Mouse (Mus musculus) bone marrow, adult 2 months (tissue): ENCODE results near the gene Arpc5l.
A peak's percentile ranks its signal among the peaks of the same experiment; 100 is the strongest.

Experiments used
- CTCF ChIP-seq: fragments of 200-500 bp; IDR thresholded peaks from 2 replicates; pipeline ENCODE4 v1.5.1; 2011; ENCODE audit warnings: low read length, control low read depth; ENCODE audit not compliant: control insufficient read depth, insufficient read depth
- POLR2A ChIP-seq: fragments of 200-500 bp; IDR thresholded peaks from 2 replicates; pipeline ENCODE4 v1.6.1; 2011; ENCODE audit warnings: low read depth, mild to moderate bottlenecking, control low read depth, low read length, borderline replicate concordance; ENCODE audit not compliant: control insufficient read depth

DNA sequence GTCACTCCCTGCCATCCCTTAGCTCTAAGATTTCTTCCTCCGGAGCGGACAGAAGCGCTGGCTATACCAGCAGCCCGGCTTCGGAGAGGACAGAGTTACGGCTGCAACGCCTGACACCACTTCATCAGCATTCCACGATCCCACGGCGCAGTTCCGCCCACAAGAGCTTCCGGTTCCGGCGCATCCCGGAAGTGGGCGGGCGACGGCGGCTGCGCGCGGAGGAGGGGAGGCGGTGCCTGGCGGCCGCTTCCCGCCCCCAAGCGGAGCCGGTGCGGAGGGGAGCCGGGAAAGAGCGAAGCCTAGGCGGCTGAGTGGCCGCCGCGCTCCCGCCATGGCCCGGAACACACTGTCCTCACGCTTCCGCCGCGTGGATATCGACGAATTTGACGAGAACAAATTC, 2.7 kb downstream of the Arpc5l start:
- TF ChIP-seq POLR2A, result peak; percentile 76; the same call in 1 of the 2 replicates
- TF ChIP-seq CTCF, result no peak
